Mouse (Mus musculus): ENCODE data around the gene Tcf25.

DNA sequence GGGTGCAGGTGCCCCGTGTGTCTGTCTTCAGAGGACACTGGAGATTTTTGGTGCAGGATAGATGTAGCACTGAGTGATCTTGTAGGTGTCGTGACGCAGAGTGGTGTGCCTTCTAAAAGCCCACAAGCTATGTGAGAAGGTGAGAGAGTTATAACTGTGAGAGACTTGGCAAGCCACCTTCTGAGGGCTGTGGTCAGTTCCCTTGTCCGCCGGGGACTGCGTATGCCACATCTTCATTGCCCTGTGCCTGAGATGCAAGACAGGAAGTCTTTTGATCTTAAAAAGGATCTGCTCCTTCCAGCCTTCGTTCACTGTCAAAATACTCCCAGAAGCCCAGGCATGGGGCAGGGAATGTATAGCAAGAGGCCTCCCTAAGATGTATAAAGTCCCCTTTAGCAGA is 30.6 kb upstream of the Tcf25 start:
- TF ChIP-seq POLR2A (IDR thresholded peaks at IDR 0.05; ENCODE audit: extremely low read depth, insufficient read depth, low read length), result no peak
- TF ChIP-seq CTCF (IDR thresholded peaks at IDR 0.05; ENCODE audit: extremely low read depth, insufficient read depth, low read length), result no peak
